Mouse (Mus musculus) kidney, embryonic 16.5 days (tissue): ENCODE measurements around the gene Zc3h12a. TPM values are rescaled to one million over a fixed set of nuclear protein-coding genes. Genes with fewer than 3 reads are reported as not detected.

ENCODE experiments used
- ATAC-seq: fragments of 200-750 bp; cut with Nextera tagmentation; 2 replicates; pipeline ENCODE4 v1.8.0; 2017; ENCODE audit warnings: moderate TSS enrichment; ENCODE audit not compliant: low FRiP score, low TSS enrichment
- H3K27ac ChIP-seq: fragments of 300-500 bp; sonication (generic); 2 replicates; pipeline ENCODE4 v1.5.1; 2014; ENCODE audit warnings: low read length
- H3K27me3 ChIP-seq: fragments of 300-500 bp; sonication (generic); 2 replicates; pipeline ENCODE4 v1.6.1; 2014; ENCODE audit warnings: low read length, control low read depth, mixed read lengths; ENCODE audit not compliant: insufficient read depth
- H3K36me3 ChIP-seq: fragments of 300-500 bp; sonication (generic); 2 replicates; pipeline ENCODE4 v1.6.1; 2014; ENCODE audit warnings: low read length, control low read depth, mixed read lengths; ENCODE audit not compliant: insufficient read depth
- H3K4me1 ChIP-seq: fragments of 300-500 bp; sonication (generic); 2 replicates; pipeline ENCODE4 v1.6.1; 2014; ENCODE audit warnings: low read length, control low read depth, mixed read lengths; ENCODE audit not compliant: insufficient read depth
- H3K4me2 ChIP-seq: fragments of 300-500 bp; sonication (generic); replicated peaks from 2 replicates; pipeline ENCODE4 v1.6.1; 2014; ENCODE audit warnings: low read depth, low read length
- H3K4me3 ChIP-seq: fragments of 300-500 bp; sonication (generic); 2 replicates; pipeline ENCODE4 v1.5.1; 2014; ENCODE audit warnings: mild to moderate bottlenecking, low read length
- H3K9ac ChIP-seq: fragments of 300-500 bp; sonication (generic); replicated peaks from 2 replicates; pipeline ENCODE4 v1.6.1; 2014; ENCODE audit warnings: low read length
- H3K9me3 ChIP-seq: fragments of 300-500 bp; sonication (generic); 2 replicates; pipeline ENCODE4 v1.6.1; 2016; ENCODE audit warnings: low read length, control low read depth
- WGBS: fragments of 180-500 bp; shearing (Covaris S2); extraction: QIAGEN DNeasy Blood & Tissue Kit; methylation state at CpG from one replicate; pipeline ENCODE4 v1.1.7; 2014; 5-methylcytosine and 5-hydroxymethylcytosine counted together
- polyA plus RNA-seq: library from polyadenylated mRNA; unstranded; fragments of >200 nt; fragmentation: Nextera tagmentation; extraction: Ambion mirVana; gene quantifications from 2 replicates; pipeline ENCODE4 v1.2.1, GENCODE M21; 2015

Zc3h12a gene
- polyA plus RNA-seq, 1 experiment from 2014 or later, result 0.66 TPM

DNA sequence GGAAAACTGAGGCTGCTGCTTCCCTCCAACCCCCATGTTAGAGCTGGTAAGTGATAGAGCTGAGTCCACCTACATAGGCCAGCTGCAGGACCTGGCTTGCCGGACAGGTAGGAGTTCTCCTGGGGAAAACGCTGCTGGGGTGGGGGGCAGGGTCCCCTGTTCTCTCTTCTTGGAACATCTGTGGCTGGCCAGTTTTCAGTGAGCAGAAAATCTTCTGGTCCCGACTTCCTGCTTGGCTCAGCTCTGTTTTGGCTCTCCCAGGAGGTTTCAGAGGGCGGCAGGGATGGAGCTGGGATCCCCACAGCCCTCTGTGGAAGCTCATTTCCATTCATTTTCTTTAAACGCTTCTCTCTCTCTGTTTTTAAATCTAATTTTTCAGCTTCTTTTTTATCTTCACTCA, 21.8 kb upstream of the Zc3h12a start:
- Histone ChIP-seq H3K4me2 (no peak overlapping the region), H3K9me3 (no peaks in the 10 kb centered on the region), H3K36me3 (no peaks in the 10 kb centered on the region), H3K27me3 (no peaks in the 10 kb centered on the region; the same call in 1 of the 2 replicates), H3K9ac (no peak overlapping the region), H3K27ac (no peak overlapping the region), H3K4me1 (no peaks in the 10 kb centered on the region), H3K4me3 (no peak overlapping the region)
- no peak for ATAC-seq
- 42% methylated on average over 5 of the region's 5 CpGs for WGBS

- ATAC-seq, result no peak
- no peak overlapping the region for H3K9ac ChIP-seq
- WGBS, result 87% methylated on average over 4 of the region's 4 CpGs
- H3K4me3 ChIP-seq, result no peak overlapping the region
- no peaks in the 10 kb centered on the region for H3K4me1 ChIP-seq
- no peak overlapping the region for H3K27ac ChIP-seq
- H3K27me3 ChIP-seq, result no peaks in the 10 kb centered on the region; the same call in 1 of the 2 replicates
- no peaks in the 10 kb centered on the region for H3K9me3 ChIP-seq
- no peaks in the 10 kb centered on the region for H3K36me3 ChIP-seq
- no peak overlapping the region for H3K4me2 ChIP-seq
These were observed 20.3 kb upstream of the Zc3h12a start for GRCm38 (mm10) chr4:125147970-125148369.

GRCm38 (mm10) chr4:125145213-125145612, 17.6 kb upstream of the Zc3h12a start:
- no peak overlapping the region for H3K4me2 ChIP-seq
- H3K9ac ChIP-seq, result no peak overlapping the region
- H3K27me3 ChIP-seq, result no peaks in the 10 kb centered on the region; the same call in 1 of the 2 replicates
- no peak overlapping the region for H3K4me3 ChIP-seq
- H3K9me3 ChIP-seq, result no peaks in the 10 kb centered on the region
- H3K4me1 ChIP-seq, result no peaks in the 10 kb centered on the region
- 33% methylated on average over 10 of the region's 10 CpGs for whole genome bisulfite sequencing
- H3K36me3 ChIP-seq, result no peaks in the 10 kb centered on the region
- ATAC-seq, result no peak
- H3K27ac ChIP-seq, result no peak overlapping the region

GRCm38 (mm10) chr4:125144627-125145026, 17.0 kb upstream of the Zc3h12a start:
- no peak overlapping the region for H3K4me2 ChIP-seq
- ATAC-seq, result no peak
- H3K9me3 ChIP-seq, result no peaks in the 10 kb centered on the region
- no peaks in the 10 kb centered on the region for H3K4me1 ChIP-seq
- no peak overlapping the region for H3K9ac ChIP-seq
- H3K27me3 ChIP-seq, result no peaks in the 10 kb centered on the region; the same call in 1 of the 2 replicates
- H3K27ac ChIP-seq, result no peak overlapping the region
- H3K4me3 ChIP-seq, result no peak overlapping the region
- WGBS, result 37% methylated on average over 7 of the region's 7 CpGs
- no peaks in the 10 kb centered on the region for H3K36me3 ChIP-seq

GRCm38 (mm10) chr4:125144211-125144610, 16.6 kb upstream of the Zc3h12a start:
- no peaks in the 10 kb centered on the region for H3K36me3 ChIP-seq
- H3K27ac ChIP-seq, result no peak overlapping the region
- H3K4me2 ChIP-seq, result no peak overlapping the region
- no peak for ATAC-seq
- 84% methylated on average over 5 of the region's 5 CpGs for WGBS
- no peak overlapping the region for H3K9ac ChIP-seq
- no peak overlapping the region for H3K4me3 ChIP-seq
- no peaks in the 10 kb centered on the region for H3K4me1 ChIP-seq
- no peaks in the 10 kb centered on the region; the same call in 1 of the 2 replicates for H3K27me3 ChIP-seq
- no peaks in the 10 kb centered on the region for H3K9me3 ChIP-seq

DNA sequence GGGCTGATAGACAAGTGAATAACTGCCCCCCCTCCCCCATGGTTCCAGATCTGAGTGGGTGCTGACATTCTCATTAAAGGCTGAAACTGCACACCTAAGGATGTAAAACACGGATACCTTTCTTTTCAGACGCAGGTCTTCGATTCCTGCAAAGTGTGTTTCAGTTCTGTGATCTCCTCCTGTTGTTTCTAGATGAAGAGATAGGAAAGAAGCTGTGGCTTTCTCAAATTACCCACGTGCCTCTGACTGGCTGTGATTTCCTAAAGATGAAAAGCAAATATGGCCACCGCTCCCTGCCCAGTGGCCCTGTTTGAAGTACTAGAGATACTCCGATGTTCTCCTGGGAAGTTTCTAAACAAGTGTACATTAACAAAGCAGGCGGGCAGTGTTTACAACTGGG, 10.7 kb upstream of the Zc3h12a start:
- Histone ChIP-seq H3K4me2 (no peak overlapping the region), H3K9me3 (no peaks in the 10 kb centered on the region), H3K4me1 (no peaks in the 10 kb centered on the region), H3K27me3 (no peaks in the 10 kb centered on the region), H3K9ac (no peak overlapping the region), H3K4me3 (no peak overlapping the region), H3K27ac (no peak overlapping the region), H3K36me3 (no peaks in the 10 kb centered on the region)
- ATAC-seq, result no peak
- WGBS, result 49% methylated on average over 7 of the region's 7 CpGs

DNA sequence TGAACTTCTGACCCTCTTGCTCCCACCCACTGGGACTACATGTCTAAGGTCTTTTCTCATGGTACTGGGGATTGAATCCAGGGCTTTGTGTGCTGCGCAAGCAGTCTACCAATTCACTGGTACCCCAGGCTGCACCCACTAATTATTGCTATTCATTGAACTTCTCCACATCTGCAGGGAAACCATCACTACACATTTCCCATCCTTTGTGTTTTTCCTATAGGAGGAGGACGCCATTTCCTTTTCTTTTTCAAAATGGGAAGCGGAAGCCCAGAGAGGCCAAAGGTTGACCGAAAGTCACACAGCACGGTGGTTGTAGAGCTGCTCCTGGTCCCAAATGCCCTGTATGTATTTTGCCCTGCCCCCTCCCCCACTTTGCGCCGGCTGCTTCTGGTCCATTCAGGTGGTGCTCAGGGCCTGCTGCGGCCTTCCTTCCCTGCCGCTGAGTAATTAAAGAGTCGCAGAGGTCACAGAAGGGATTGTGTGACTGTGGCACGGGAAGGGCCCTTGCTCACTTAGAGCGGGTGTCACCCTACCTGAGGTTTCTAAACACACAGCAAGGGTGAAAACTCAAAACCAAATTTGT, 8.8 kb upstream of the Zc3h12a start:
- Histone ChIP-seq H3K4me1 (no peaks in the 10 kb centered on the region), H3K27ac (no peak overlapping the region), H3K36me3 (no peaks in the 10 kb centered on the region), H3K4me3 (no peak overlapping the region), H3K9me3 (no peaks in the 10 kb centered on the region), H3K9ac (no peak overlapping the region), H3K4me2 (no peak overlapping the region), H3K27me3 (no peaks in the 10 kb centered on the region)
- WGBS, result 56% methylated on average over 12 of the region's 12 CpGs
- no peak for ATAC-seq

DNA sequence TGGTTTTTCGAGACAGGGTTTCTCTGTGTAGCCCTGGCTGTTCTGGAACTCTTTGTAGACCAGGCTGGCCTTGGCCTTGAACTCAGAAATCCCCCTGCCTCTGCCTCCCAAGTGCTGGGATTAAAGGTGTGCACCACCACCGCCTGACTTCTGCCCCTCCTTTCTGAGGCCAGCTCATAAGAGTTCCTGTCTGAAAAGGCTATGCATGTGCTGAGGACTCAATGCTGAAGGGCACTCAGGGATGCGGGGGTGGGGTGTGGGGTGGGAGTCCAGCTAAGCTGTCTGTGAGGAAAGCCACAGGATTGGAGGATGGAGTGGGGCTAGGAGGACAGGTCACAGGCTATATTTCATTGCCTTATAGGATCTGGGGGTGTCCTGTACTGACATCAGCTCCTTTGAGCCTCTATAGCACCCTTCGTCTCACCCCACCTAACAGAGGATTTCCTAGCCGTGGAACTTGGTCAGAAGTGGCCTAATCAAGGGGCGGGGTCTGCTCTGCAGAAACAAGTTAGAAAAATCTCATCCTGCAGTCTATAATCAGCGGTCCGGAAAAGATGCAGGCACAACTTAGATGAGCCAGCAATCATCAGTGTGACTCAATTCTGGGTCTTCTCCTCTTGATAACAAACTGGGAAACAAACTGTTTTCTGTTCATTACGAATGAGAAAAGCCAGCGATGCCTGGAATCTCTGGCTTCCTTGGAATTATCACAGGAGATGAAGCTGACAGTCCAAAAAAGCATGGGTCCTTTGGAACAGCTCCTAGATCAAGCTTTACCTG, 7.6 kb upstream of the Zc3h12a start:
- no peaks in the 10 kb centered on the region for H3K9me3 ChIP-seq
- no peak for ATAC-seq
- no peak overlapping the region for H3K27ac ChIP-seq
- no peaks in the 10 kb centered on the region for H3K27me3 ChIP-seq
- no peak overlapping the region for H3K4me3 ChIP-seq
- WGBS, result 79% methylated on average over 10 of the region's 10 CpGs
- H3K4me1 ChIP-seq, result no peaks in the 10 kb centered on the region
- H3K9ac ChIP-seq, result no peak overlapping the region
- H3K36me3 ChIP-seq, result no peaks in the 10 kb centered on the region
- H3K4me2 ChIP-seq, result no peak overlapping the region

- WGBS, result 86% methylated on average over 5 of the region's 5 CpGs
- no peak overlapping the region for H3K4me2 ChIP-seq
These were observed 7.0 kb upstream of the Zc3h12a start for GRCm38 (mm10) chr4:125134631-125135030.

GRCm38 (mm10) chr4:125134192-125134591, 6.6 kb upstream of the Zc3h12a start:
- Histone ChIP-seq H3K9me3 (no peaks in the 10 kb centered on the region), H3K36me3 (no peaks in the 10 kb centered on the region), H3K27me3 (no peaks in the 10 kb centered on the region), H3K9ac (no peak overlapping the region), H3K4me1 (no peaks in the 10 kb centered on the region), H3K4me2 (no peak overlapping the region), H3K27ac (no peak overlapping the region), H3K4me3 (no peak overlapping the region)
- WGBS, result 80% methylated on average over 4 of the region's 4 CpGs
- ATAC-seq, result no peak

More at GRCm38 (mm10) chr4:125134631-125135030, 7.0 kb upstream of the Zc3h12a start:
- no peak for ATAC-seq
- no peak overlapping the region for H3K4me3 ChIP-seq
- no peak overlapping the region for H3K9ac ChIP-seq
- H3K27ac ChIP-seq, result no peak overlapping the region
- no peaks in the 10 kb centered on the region for H3K27me3 ChIP-seq
- no peaks in the 10 kb centered on the region for H3K4me1 ChIP-seq
- no peaks in the 10 kb centered on the region for H3K9me3 ChIP-seq
- no peaks in the 10 kb centered on the region for H3K36me3 ChIP-seq
